Mouse (Mus musculus): ENCODE measurements around the gene Cbln1. TPM values are rescaled to one million over a fixed set of nuclear protein-coding genes. Genes with fewer than 3 reads are reported as not detected.

Cbln1 gene
- polyA plus RNA-seq, 1 experiment from 2014 or later = 25.5 TPM

DNA sequence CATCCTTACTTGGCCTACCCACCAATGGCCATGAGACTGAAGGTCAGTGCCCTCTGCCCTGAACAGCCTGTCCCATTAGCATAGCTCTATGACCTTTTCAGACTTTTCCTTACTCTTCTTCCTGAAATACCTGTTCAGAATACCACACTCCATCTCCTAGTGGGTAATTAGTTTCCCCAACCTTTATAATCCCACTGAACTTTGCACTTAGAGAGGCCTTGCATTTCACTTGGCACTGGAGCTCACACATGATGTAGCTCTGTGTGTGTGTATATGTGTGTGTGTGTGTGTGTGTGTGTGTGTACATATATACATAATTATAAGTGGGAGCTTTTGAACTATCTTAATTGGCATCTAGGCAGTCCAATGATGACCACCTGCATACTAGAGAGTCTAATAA lies 45.2 kb downstream of the Cbln1 start:
- Histone ChIP-seq H3K27ac (replicated peaks) (no peak overlapping the region), H3K36me3 (no peaks in the 10 kb centered on the region), H3K9me3 (replicated peaks) (no peaks in the 10 kb centered on the region), H3K4me2 (no peak overlapping the region), H3K4me1 (0 out of 2 replicates have a peak, but pooled peaks cover 3% of the 10 kb centered on the region), H3K4me3 (replicated peaks) (no peak overlapping the region), H3K27me3 (replicated peaks) (no peaks in the 10 kb centered on the region), H3K9ac (replicated peaks) (no peak overlapping the region)
- no peak for ATAC-seq (ENCODE audit: low FRiP score)

GRCm38 (mm10) chr8:87424706-87425105 lies 47.7 kb downstream of the Cbln1 start:
- WGBS = 59% methylated on average over 5 of the region's 5 CpGs
- Histone ChIP-seq H3K4me2 (no peak overlapping the region), H3K36me3 (no peaks in the 10 kb centered on the region), H3K27me3 (replicated peaks) (no peaks in the 10 kb centered on the region), H3K27ac (replicated peaks) (no peak overlapping the region), H3K4me3 (replicated peaks) (no peak overlapping the region), H3K4me1 (0 out of 2 replicates have a peak, but pooled peaks cover 3% of the 10 kb centered on the region), H3K9me3 (replicated peaks) (no peaks in the 10 kb centered on the region), H3K9ac (replicated peaks) (no peak overlapping the region)
- ATAC-seq (ENCODE audit: low FRiP score) = no peak

GRCm38 (mm10) chr8:87421697-87422096 lies 50.7 kb downstream of the Cbln1 start:
- no peaks in the 10 kb centered on the region for H3K27me3 ChIP-seq (replicated peaks)
- no peak overlapping the region for H3K9ac ChIP-seq (replicated peaks)
- no peak overlapping the region for H3K4me3 ChIP-seq (replicated peaks)
- H3K27ac ChIP-seq (replicated peaks) = no peak overlapping the region
- no peak for ATAC-seq (ENCODE audit: low FRiP score)
- H3K36me3 ChIP-seq = no peaks in the 10 kb centered on the region
- H3K9me3 ChIP-seq (replicated peaks) = no peaks in the 10 kb centered on the region
- 80% methylated on average over 8 of the region's 8 CpGs for WGBS
- no peak overlapping the region for H3K4me2 ChIP-seq
- H3K4me1 ChIP-seq = no peaks in the 10 kb centered on the region

Other genes starting within 250 kb of the Cbln1 start
- not detected in 2 replicates for gene 4933402J07Rik, start 91.2 kb upstream of the Cbln1 start, polyA plus RNA-seq (2015; fragmentation: Nextera tagmentation; extraction: Ambion mirVana)

Measured in neural tube, embryonic 15.5 days (tissue).